Mouse (Mus musculus): ENCODE data around the gene Plod1. TPM values are rescaled to one million over a fixed set of nuclear protein-coding genes. Genes with fewer than 3 reads are reported as not detected.

The Plod1 gene
- polyA plus RNA-seq (2014; fragmentation: Nextera tagmentation; extraction: Ambion mirVana), result 28.2 and 28.7 TPM in 2 replicates

GRCm38 (mm10) chr4:147936331-147936954, at the start of gene Plod1:
Plod1 (minus strand) TSS chr4:147936767.
- Histone ChIP-seq H3K4me1 (replicated peaks; ENCODE audit: control insufficient read depth, insufficient read depth, low read length) (peaks cover under 1% of the 10 kb centered on the region; the same call in 1 of the 2 replicates), H3K4me3 (ENCODE audit: low read depth, low read length) (peak within 1 kb of the TSS; percentile 62), H3K9me3 (ENCODE audit: control insufficient read depth, low read length) (no peaks in the 10 kb centered on the region), H3K4me2 (replicated peaks; ENCODE audit: low read depth, low read length) (peak within 1 kb of the TSS; percentile 90), H3K27ac (ENCODE audit: low read depth, low read length) (peak within 1 kb of the TSS; percentile 42; the same call in 1 of the 2 replicates), H3K27me3 (ENCODE audit: control insufficient read depth, insufficient read depth, low read length) (no peaks in the 10 kb centered on the region), H3K9ac (ENCODE audit: low read depth, low read length) (peak within 1 kb of the TSS; percentile 65), H3K36me3 (ENCODE audit: control insufficient read depth, insufficient read depth, low read length) (no peaks in the 10 kb centered on the region)
- WGBS, result 0% methylated on average over 46 of the region's 51 CpGs
- peak; percentile 82 for DNase-seq (ENCODE audit: low spot score)
- ATAC-seq (ENCODE audit: low FRiP score), result peak; percentile 50

- DNase-seq (ENCODE audit: low spot score) (peak; percentile 45), ATAC-seq (ENCODE audit: low FRiP score) (no peak)
- no peaks in the 10 kb centered on the region for H3K27me3 ChIP-seq (ENCODE audit: control insufficient read depth, insufficient read depth, low read length)
- WGBS, result 42% methylated on average over 20 of the region's 20 CpGs
- no peaks in the 10 kb centered on the region for H3K36me3 ChIP-seq (ENCODE audit: control insufficient read depth, insufficient read depth, low read length)
- no peak within 1 kb of the TSS for H3K9ac ChIP-seq (ENCODE audit: low read depth, low read length)
- no peak within 1 kb of the TSS for H3K4me2 ChIP-seq (replicated peaks; ENCODE audit: low read depth, low read length)
- H3K27ac ChIP-seq (ENCODE audit: low read depth, low read length), result no peak within 1 kb of the TSS
- H3K9me3 ChIP-seq (ENCODE audit: control insufficient read depth, low read length), result no peaks in the 10 kb centered on the region
- H3K4me3 ChIP-seq (ENCODE audit: low read depth, low read length), result no peak within 1 kb of the TSS
- no peaks in the 10 kb centered on the region for H3K4me1 ChIP-seq (replicated peaks; ENCODE audit: control insufficient read depth, insufficient read depth, low read length)
These were observed 48.9 kb upstream of the Plod1 start, which contains the start of gene Nppb for GRCm38 (mm10) chr4:147985205-147986132. Nppb (plus strand) TSS chr4:147985788.

GRCm38 (mm10) chr4:147979441-147979860, 42.9 kb upstream of the Plod1 start:
- DNase-seq (ENCODE audit: low spot score) (no peak), ATAC-seq (ENCODE audit: low FRiP score) (no peak)
- Histone ChIP-seq H3K4me3 (ENCODE audit: low read depth, low read length) (no peak overlapping the region), H3K4me1 (replicated peaks; ENCODE audit: control insufficient read depth, insufficient read depth, low read length) (no peaks in the 10 kb centered on the region), H3K36me3 (ENCODE audit: control insufficient read depth, insufficient read depth, low read length) (no peaks in the 10 kb centered on the region), H3K9ac (ENCODE audit: low read depth, low read length) (no peak overlapping the region), H3K9me3 (ENCODE audit: control insufficient read depth, low read length) (no peaks in the 10 kb centered on the region), H3K27ac (ENCODE audit: low read depth, low read length) (no peak overlapping the region), H3K27me3 (ENCODE audit: control insufficient read depth, insufficient read depth, low read length) (no peaks in the 10 kb centered on the region), H3K4me2 (replicated peaks; ENCODE audit: low read depth, low read length) (no peak overlapping the region)
- 80% methylated on average over 7 of the region's 7 CpGs for WGBS

GRCm38 (mm10) chr4:147978391-147978790, 41.8 kb upstream of the Plod1 start:
- no peak overlapping the region for H3K27ac ChIP-seq (ENCODE audit: low read depth, low read length)
- H3K4me3 ChIP-seq (ENCODE audit: low read depth, low read length), result no peak overlapping the region
- H3K9ac ChIP-seq (ENCODE audit: low read depth, low read length), result no peak overlapping the region
- DNase-seq (ENCODE audit: low spot score) (no peak), ATAC-seq (ENCODE audit: low FRiP score) (no peak)
- no peak overlapping the region for H3K4me2 ChIP-seq (replicated peaks; ENCODE audit: low read depth, low read length)
- no peaks in the 10 kb centered on the region for H3K9me3 ChIP-seq (ENCODE audit: control insufficient read depth, low read length)
- 94% methylated on average over 6 of the region's 6 CpGs for WGBS
- H3K27me3 ChIP-seq (ENCODE audit: control insufficient read depth, insufficient read depth, low read length), result no peaks in the 10 kb centered on the region
- H3K4me1 ChIP-seq (replicated peaks; ENCODE audit: control insufficient read depth, insufficient read depth, low read length), result no peaks in the 10 kb centered on the region
- no peaks in the 10 kb centered on the region for H3K36me3 ChIP-seq (ENCODE audit: control insufficient read depth, insufficient read depth, low read length)

GRCm38 (mm10) chr4:147977726-147978125, 41.2 kb upstream of the Plod1 start:
- DNase-seq (ENCODE audit: low spot score), result no peak
- no peak overlapping the region for H3K27ac ChIP-seq (ENCODE audit: low read depth, low read length)
- H3K36me3 ChIP-seq (ENCODE audit: control insufficient read depth, insufficient read depth, low read length), result no peaks in the 10 kb centered on the region
- no peak overlapping the region for H3K4me2 ChIP-seq (replicated peaks; ENCODE audit: low read depth, low read length)
- H3K4me1 ChIP-seq (replicated peaks; ENCODE audit: control insufficient read depth, insufficient read depth, low read length), result no peaks in the 10 kb centered on the region
- no peaks in the 10 kb centered on the region for H3K9me3 ChIP-seq (ENCODE audit: control insufficient read depth, low read length)
- no peak overlapping the region for H3K9ac ChIP-seq (ENCODE audit: low read depth, low read length)
- ATAC-seq (ENCODE audit: low FRiP score), result no peak
- no peak overlapping the region for H3K4me3 ChIP-seq (ENCODE audit: low read depth, low read length)
- WGBS, result 75% methylated on average over 4 of the region's 4 CpGs
- H3K27me3 ChIP-seq (ENCODE audit: control insufficient read depth, insufficient read depth, low read length), result no peaks in the 10 kb centered on the region

GRCm38 (mm10) chr4:147976237-147976636, 39.7 kb upstream of the Plod1 start:
- Histone ChIP-seq H3K9me3 (ENCODE audit: control insufficient read depth, low read length) (no peaks in the 10 kb centered on the region), H3K36me3 (ENCODE audit: control insufficient read depth, insufficient read depth, low read length) (no peaks in the 10 kb centered on the region), H3K4me3 (ENCODE audit: low read depth, low read length) (no peak overlapping the region), H3K9ac (ENCODE audit: low read depth, low read length) (no peak overlapping the region), H3K27ac (ENCODE audit: low read depth, low read length) (no peak overlapping the region), H3K27me3 (ENCODE audit: control insufficient read depth, insufficient read depth, low read length) (no peaks in the 10 kb centered on the region), H3K4me1 (replicated peaks; ENCODE audit: control insufficient read depth, insufficient read depth, low read length) (no peaks in the 10 kb centered on the region), H3K4me2 (replicated peaks; ENCODE audit: low read depth, low read length) (no peak overlapping the region)
- DNase-seq (ENCODE audit: low spot score) (no peak), ATAC-seq (ENCODE audit: low FRiP score) (no peak)
- 79% methylated on average over 3 of the region's 3 CpGs for WGBS

- Histone ChIP-seq H3K4me3 (ENCODE audit: low read depth, low read length) (no peak overlapping the region), H3K9me3 (ENCODE audit: control insufficient read depth, low read length) (no peaks in the 10 kb centered on the region), H3K4me1 (replicated peaks; ENCODE audit: control insufficient read depth, insufficient read depth, low read length) (no peaks in the 10 kb centered on the region), H3K36me3 (ENCODE audit: control insufficient read depth, insufficient read depth, low read length) (no peaks in the 10 kb centered on the region), H3K9ac (ENCODE audit: low read depth, low read length) (no peak overlapping the region), H3K4me2 (replicated peaks; ENCODE audit: low read depth, low read length) (no peak overlapping the region), H3K27me3 (ENCODE audit: control insufficient read depth, insufficient read depth, low read length) (no peaks in the 10 kb centered on the region), H3K27ac (ENCODE audit: low read depth, low read length) (no peak overlapping the region)
- ATAC-seq (ENCODE audit: low FRiP score) (no peak), DNase-seq (ENCODE audit: low spot score) (no peak)
- 61% methylated on average over 9 of the region's 9 CpGs for WGBS
These were observed 32.8 kb upstream of the Plod1 start for GRCm38 (mm10) chr4:147969337-147969736.

GRCm38 (mm10) chr4:147968816-147969215, 32.2 kb upstream of the Plod1 start:
- 84% methylated on average over 2 of the region's 2 CpGs for WGBS
- no peaks in the 10 kb centered on the region for H3K9me3 ChIP-seq (ENCODE audit: control insufficient read depth, low read length)
- H3K4me2 ChIP-seq (replicated peaks; ENCODE audit: low read depth, low read length), result no peak overlapping the region
- DNase-seq (ENCODE audit: low spot score) (no peak), ATAC-seq (ENCODE audit: low FRiP score) (no peak)
- H3K27me3 ChIP-seq (ENCODE audit: control insufficient read depth, insufficient read depth, low read length), result no peaks in the 10 kb centered on the region
- H3K4me3 ChIP-seq (ENCODE audit: low read depth, low read length), result no peak overlapping the region
- H3K36me3 ChIP-seq (ENCODE audit: control insufficient read depth, insufficient read depth, low read length), result no peaks in the 10 kb centered on the region
- no peak overlapping the region for H3K9ac ChIP-seq (ENCODE audit: low read depth, low read length)
- H3K27ac ChIP-seq (ENCODE audit: low read depth, low read length), result no peak overlapping the region
- no peaks in the 10 kb centered on the region for H3K4me1 ChIP-seq (replicated peaks; ENCODE audit: control insufficient read depth, insufficient read depth, low read length)

Measured in hindbrain, embryonic 11.5 days (tissue).